Mouse (Mus musculus) limb, embryonic 10.5 days (tissue): Measurements from ENCODE around the gene Tdp1. TPM values are rescaled to one million over a fixed set of nuclear protein-coding genes. Genes with fewer than 3 reads are reported as not detected.

Experiments
- DNase-seq: peaks from one replicate; pipeline ENCODE4 v3.0.0-alpha.2; 2017; ENCODE audit warnings: low spot score
- H3K27ac ChIP-seq: fragments of 300-500 bp; sonication (generic); 2 replicates; pipeline ENCODE4 v1.5.1; 2016; ENCODE audit warnings: mild to moderate bottlenecking
- H3K27me3 ChIP-seq: fragments of 300-500 bp; sonication (generic); 2 replicates; pipeline ENCODE4 v1.6.1; 2016; ENCODE audit warnings: low read depth, mild to moderate bottlenecking; ENCODE audit not compliant: poor library complexity, severe bottlenecking
- H3K36me3 ChIP-seq: fragments of 300-500 bp; sonication (generic); 2 replicates; pipeline ENCODE4 v1.6.1; 2016; ENCODE audit warnings: mild to moderate bottlenecking, moderate library complexity
- H3K4me1 ChIP-seq: fragments of 300-500 bp; sonication (generic); 2 replicates; pipeline ENCODE4 v1.6.1; 2016
- H3K4me3 ChIP-seq: fragments of 300-500 bp; sonication (generic); 2 replicates; pipeline ENCODE4 v1.5.1; 2016; ENCODE audit warnings: mild to moderate bottlenecking, moderate library complexity
- H3K9me3 ChIP-seq: fragments of 300-500 bp; sonication (generic); replicated peaks from 2 replicates; pipeline ENCODE4 v1.6.1; 2016; ENCODE audit warnings: mild to moderate bottlenecking
- WGBS: fragments of 180-500 bp; shearing (Covaris S2); methylation state at CpG from one replicate; pipeline ENCODE4 v1.1.7; 2016; 5-methylcytosine and 5-hydroxymethylcytosine counted together
- polyA plus RNA-seq: library from polyadenylated mRNA; unstranded; fragments of >200 nt; fragmentation: Nextera tagmentation; extraction: Ambion mirVana; gene quantifications from 2 replicates; pipeline ENCODE4 v1.2.1, GENCODE M21; 2016

Gene Tdp1
- polyA plus RNA-seq, 1 experiment from 2014 or later = 80.3 TPM

GRCm38 (mm10) chr12:99939179-99939578 is 54.9 kb downstream of the Tdp1 start:
- no peaks in the 10 kb centered on the region for H3K27me3 ChIP-seq
- H3K27ac ChIP-seq = no peak overlapping the region
- H3K4me1 ChIP-seq = no peaks in the 10 kb centered on the region
- H3K4me3 ChIP-seq = no peak overlapping the region
- WGBS = 88% methylated on average over 6 of the region's 6 CpGs
- no peak for DNase-seq
- H3K36me3 ChIP-seq = peaks cover 70% of the 10 kb centered on the region
- H3K9me3 ChIP-seq = no peaks in the 10 kb centered on the region

- peaks cover 6% of the 10 kb centered on the region for H3K4me1 ChIP-seq
- WGBS = 96% methylated on average over 7 of the region's 7 CpGs
- no peak overlapping the region for H3K27ac ChIP-seq
- no peak for DNase-seq
- H3K4me3 ChIP-seq = no peak overlapping the region
- H3K27me3 ChIP-seq = no peaks in the 10 kb centered on the region
- H3K9me3 ChIP-seq = no peaks in the 10 kb centered on the region
- peaks cover 62% of the 10 kb centered on the region for H3K36me3 ChIP-seq
These were observed 56.4 kb downstream of the Tdp1 start for GRCm38 (mm10) chr12:99940704-99941103.

GRCm38 (mm10) chr12:99942441-99942840 is 58.1 kb downstream of the Tdp1 start:
- H3K36me3 ChIP-seq = peaks cover 62% of the 10 kb centered on the region
- H3K4me1 ChIP-seq = peaks cover 6% of the 10 kb centered on the region
- 87% methylated on average over 8 of the region's 8 CpGs for WGBS
- H3K4me3 ChIP-seq = no peak overlapping the region
- H3K27ac ChIP-seq = no peak overlapping the region
- no peaks in the 10 kb centered on the region for H3K27me3 ChIP-seq
- DNase-seq = no peak
- no peaks in the 10 kb centered on the region for H3K9me3 ChIP-seq

GRCm38 (mm10) chr12:99952928-99953327 is 68.6 kb downstream of the Tdp1 start:
- no peaks in the 10 kb centered on the region for H3K9me3 ChIP-seq
- peak; percentile 57 for DNase-seq
- H3K27ac ChIP-seq = no peak overlapping the region
- H3K4me3 ChIP-seq = no peak overlapping the region
- H3K4me1 ChIP-seq = peaks cover 6% of the 10 kb centered on the region
- WGBS = 64% methylated on average over 7 of the region's 7 CpGs
- H3K27me3 ChIP-seq = no peaks in the 10 kb centered on the region
- peaks cover 22% of the 10 kb centered on the region for H3K36me3 ChIP-seq

DNA sequence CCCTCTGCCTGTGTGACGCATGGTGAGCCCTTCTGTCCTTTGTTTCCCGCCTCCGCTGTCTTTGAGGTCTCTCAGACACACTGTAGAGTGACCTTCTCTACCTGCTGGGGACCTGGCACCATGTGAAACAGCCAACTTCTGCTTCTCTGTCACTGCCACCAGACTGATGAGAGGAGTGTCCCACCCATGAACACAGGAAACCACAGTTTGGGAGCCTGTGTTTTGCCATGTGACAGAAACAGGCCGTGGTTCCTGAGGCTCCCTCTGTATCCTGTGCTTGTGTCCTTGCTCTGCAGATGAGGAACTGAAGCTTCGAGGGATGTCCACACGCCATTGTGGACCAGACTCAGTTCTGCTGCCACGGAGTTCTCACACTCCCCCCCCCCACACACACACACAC is 72.1 kb downstream of the Tdp1 start:
- peaks cover 17% of the 10 kb centered on the region for H3K4me1 ChIP-seq
- H3K27ac ChIP-seq = no peak overlapping the region
- H3K9me3 ChIP-seq = no peaks in the 10 kb centered on the region
- H3K27me3 ChIP-seq = peaks cover 10% of the 10 kb centered on the region
- H3K36me3 ChIP-seq = peaks cover 13% of the 10 kb centered on the region
- DNase-seq = no peak
- H3K4me3 ChIP-seq = no peak overlapping the region
- WGBS = 81% methylated on average over 7 of the region's 7 CpGs

DNA sequence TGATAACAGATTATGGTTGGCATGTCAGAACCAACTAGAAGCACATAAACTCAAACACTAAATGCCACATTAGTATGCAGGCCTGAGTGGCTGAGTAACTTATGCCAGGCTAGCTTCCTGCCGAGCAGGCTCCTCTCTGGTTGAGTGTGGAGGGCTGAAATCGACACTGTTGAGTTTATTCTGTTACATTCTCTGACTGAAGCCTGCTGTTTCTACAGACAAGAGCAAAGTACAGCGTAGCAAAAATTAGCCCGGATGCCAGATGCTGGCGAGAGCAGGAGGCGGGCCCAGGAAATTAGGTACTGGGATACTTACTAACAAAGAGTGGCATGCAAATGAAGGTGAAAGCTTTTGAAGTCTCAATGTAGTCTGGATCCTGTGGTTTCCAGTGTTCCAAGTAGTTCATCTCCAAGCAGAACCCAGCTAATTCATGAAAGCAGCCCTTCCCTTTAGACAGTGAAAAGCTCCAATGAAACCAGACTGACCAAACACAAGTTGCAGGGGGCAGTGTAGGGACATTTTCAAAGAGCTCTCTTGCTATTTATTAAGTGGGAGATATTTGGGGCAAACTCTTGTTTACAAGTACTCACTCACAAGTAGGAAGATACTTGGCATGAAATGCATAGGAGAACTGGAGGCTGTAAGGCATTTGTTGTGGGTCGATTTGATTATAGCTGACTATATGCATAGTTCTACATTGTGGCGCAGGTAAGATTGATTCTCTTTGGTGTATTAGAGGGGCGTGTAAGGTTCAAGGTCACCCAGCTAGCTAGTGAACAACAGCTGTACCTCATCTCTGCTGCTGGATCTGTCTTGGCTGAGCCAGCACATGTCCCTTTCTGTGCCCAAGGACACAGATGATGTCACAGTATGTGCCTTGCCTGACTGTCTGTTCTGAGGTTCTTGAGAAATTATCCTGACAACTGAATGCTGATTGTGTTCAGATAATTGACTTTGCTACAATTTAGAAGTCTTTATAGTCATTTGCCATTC is 74.0 kb downstream of the Tdp1 start:
- no peak for DNase-seq
- Histone ChIP-seq H3K4me1 (peaks cover 11% of the 10 kb centered on the region), H3K4me3 (no peak overlapping the region), H3K27me3 (peaks cover 17% of the 10 kb centered on the region), H3K27ac (no peak overlapping the region), H3K9me3 (no peaks in the 10 kb centered on the region), H3K36me3 (peaks cover 13% of the 10 kb centered on the region)
- WGBS = 72% methylated on average over 9 of the region's 9 CpGs

DNA sequence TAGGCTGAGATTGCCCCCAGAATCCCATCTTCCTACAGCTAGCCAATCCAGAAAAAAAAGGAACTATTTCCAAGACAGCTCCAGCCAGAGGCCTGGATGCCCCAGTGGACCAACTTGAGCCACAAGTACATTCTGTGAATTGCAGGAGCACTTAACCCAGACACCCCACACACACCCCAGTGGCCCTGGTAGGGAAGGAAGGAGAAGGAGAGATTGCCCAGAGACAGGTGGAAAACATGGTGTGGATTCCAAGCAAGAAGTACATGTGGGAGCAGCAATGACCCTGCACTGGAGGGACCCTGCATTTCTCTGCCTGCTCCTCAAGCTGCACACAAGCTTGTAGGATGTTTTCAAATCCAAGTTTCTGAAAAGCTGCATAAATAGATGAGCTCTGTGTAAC is 75.0 kb downstream of the Tdp1 start:
- no peak overlapping the region for H3K4me3 ChIP-seq
- peaks cover 13% of the 10 kb centered on the region for H3K4me1 ChIP-seq
- no peaks in the 10 kb centered on the region for H3K9me3 ChIP-seq
- peaks cover 13% of the 10 kb centered on the region for H3K36me3 ChIP-seq
- peaks cover 26% of the 10 kb centered on the region for H3K27me3 ChIP-seq
- peak; percentile 26 for DNase-seq
- no peak overlapping the region for H3K27ac ChIP-seq

DNA sequence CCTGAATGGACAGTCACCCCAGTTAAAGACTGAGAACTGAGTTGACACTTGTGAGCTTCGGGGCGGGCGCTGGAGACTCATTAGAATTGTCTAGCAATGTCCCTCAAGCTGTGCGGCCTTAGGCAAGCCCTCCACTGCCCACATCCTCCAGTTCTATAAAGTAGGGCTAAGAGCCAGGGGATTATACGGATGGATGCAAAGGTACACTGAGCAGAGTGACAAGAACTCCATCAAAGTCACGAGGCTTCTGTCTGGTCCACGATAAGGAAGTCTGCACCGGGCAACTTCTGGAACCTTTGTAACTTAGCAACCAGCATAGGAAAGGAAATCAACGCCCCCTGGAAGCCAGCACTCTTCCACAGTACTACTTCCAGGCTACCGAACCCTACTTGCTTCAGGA is 75.6 kb downstream of the Tdp1 start:
- H3K4me3 ChIP-seq = no peak overlapping the region
- no peak overlapping the region for H3K27ac ChIP-seq
- peaks cover 20% of the 10 kb centered on the region for H3K4me1 ChIP-seq
- no peaks in the 10 kb centered on the region for H3K9me3 ChIP-seq
- H3K27me3 ChIP-seq = peaks cover 33% of the 10 kb centered on the region
- WGBS = 49% methylated on average over 10 of the region's 10 CpGs
- H3K36me3 ChIP-seq = peaks cover 13% of the 10 kb centered on the region
- peak; percentile 28 for DNase-seq

- 95% methylated on average over 7 of the region's 7 CpGs for WGBS
- Histone ChIP-seq H3K9me3 (no peaks in the 10 kb centered on the region), H3K36me3 (peaks cover 8% of the 10 kb centered on the region), H3K27me3 (peaks cover 40% of the 10 kb centered on the region), H3K4me3 (no peak overlapping the region), H3K27ac (no peak overlapping the region), H3K4me1 (peaks cover 27% of the 10 kb centered on the region)
- DNase-seq = no peak
These were observed 76.4 kb downstream of the Tdp1 start for GRCm38 (mm10) chr12:99960675-99961074.

GRCm38 (mm10) chr12:99964301-99965202 is 80.2 kb downstream of the Tdp1 start, which contains the start of gene Kcnk13:
Gene Kcnk13 (plus strand): TSS chr12:99964499.
- 2% methylated on average over 39 of the region's 39 CpGs for WGBS
- no peaks in the 10 kb centered on the region for H3K9me3 ChIP-seq
- peak; percentile 80 for DNase-seq
- peak within 1 kb of the TSS; percentile 56 for H3K4me3 ChIP-seq
- no peaks in the 10 kb centered on the region for H3K36me3 ChIP-seq
- peaks cover 38% of the 10 kb centered on the region for H3K4me1 ChIP-seq
- no peak within 1 kb of the TSS for H3K27ac ChIP-seq
- H3K27me3 ChIP-seq = peaks cover 79% of the 10 kb centered on the region

GRCm38 (mm10) chr12:99965203-99966115 is 81.1 kb downstream of the Tdp1 start:
- WGBS = under 1% methylated on average over 77 of the region's 77 CpGs
- DNase-seq = peak; percentile 67

More at GRCm38 (mm10) chr12:99965203-99966115, 81.1 kb downstream of the Tdp1 start:
- Histone ChIP-seq H3K27me3 (peaks cover 82% of the 10 kb centered on the region), H3K27ac (peak overlapping the region; percentile 62; the same call in 1 of the 2 replicates), H3K36me3 (no peaks in the 10 kb centered on the region), H3K4me3 (peak overlapping the region; percentile 56), H3K4me1 (peaks cover 33% of the 10 kb centered on the region), H3K9me3 (no peaks in the 10 kb centered on the region)
